Mouse (Mus musculus): ENCODE measurements at regions not wholly inside any gene's neighbourhood (a gene's known extent, or its start where the extent isn't known, plus 50 kb on each side); places are given as distances from the start of the nearest gene placed in this dataset.

- Histone ChIP-seq H3K36me3 (ENCODE audit: control insufficient read depth in 1 of 2, insufficient read depth in 2 of 2, low read length in 2 of 2) (no peaks in the 10 kb centered on the region), H3K9ac (ENCODE audit: control insufficient read depth, low read depth, low read length, poor library complexity, severe bottlenecking) (no peak overlapping the region), H3K9me3 (replicated peaks; ENCODE audit: insufficient read depth, low read length) (no peaks in the 10 kb centered on the region), H3K79me2 (ENCODE audit: control insufficient read depth, insufficient read depth, low read length, poor library complexity) (no peaks in the 10 kb centered on the region), H3K4me3 (ENCODE audit: control insufficient read depth in 1 of 2, insufficient read depth in 1 of 2, low read depth in 2 of 2, low read length in 2 of 2) (no peak overlapping the region), H3K27me3 (ENCODE audit: control insufficient read depth in 1 of 2, insufficient read depth in 2 of 2, low read length in 2 of 2) (no peaks in the 10 kb centered on the region), H3K4me1 (ENCODE audit: control insufficient read depth in 1 of 2, insufficient read depth in 2 of 2, low read length in 2 of 2) (no peaks in the 10 kb centered on the region), H3K27ac (ENCODE audit: control insufficient read depth, low read depth, low read length) (no peak overlapping the region)
- DNase-seq (ENCODE audit: low read depth, low spot score): no peak
- TF ChIP-seq SMC3 (IDR thresholded peaks at IDR 0.05; ENCODE audit: low read depth, low read length) (no peak), POLR2AphosphoS5 (IDR thresholded peaks at IDR 0.05; ENCODE audit: borderline replicate concordance, low read depth, low read length) (no peak), MAZ (IDR thresholded peaks at IDR 0.05; ENCODE audit: low read depth, low read length) (no peak), ELF1 (IDR thresholded peaks at IDR 0.05; ENCODE audit: low read depth, low read length) (no peak), USF2 (IDR thresholded peaks at IDR 0.05; ENCODE audit: borderline replicate concordance in 1 of 2, insufficient read depth in 1 of 2, low read depth in 1 of 2, low read length in 2 of 2) (no peak), EP300 (IDR thresholded peaks at IDR 0.05; ENCODE audit: low read depth in 1 of 2, low read length in 2 of 2) (no peak), JUND (IDR thresholded peaks at IDR 0.05; ENCODE audit: low read depth, low read length) (no peak), ZKSCAN1 (IDR thresholded peaks at IDR 0.05; ENCODE audit: low read depth, low read length) (no peak), GABPA (IDR thresholded peaks at IDR 0.05; ENCODE audit: low read depth, low read length) (no peak), KAT2A (conservative IDR thresholded peaks at IDR 0.05; ENCODE audit: low read depth, low read length) (no peak)
These were observed 64.3 kb upstream of the Map4k3 start for GRCm38 (mm10) chr17:80792605-80793004.

- no peak overlapping the region for H3K4me3 ChIP-seq (ENCODE audit: control insufficient read depth in 1 of 2, insufficient read depth in 1 of 2, low read depth in 2 of 2, low read length in 2 of 2)
- H3K4me1 ChIP-seq (ENCODE audit: control insufficient read depth in 1 of 2, insufficient read depth in 2 of 2, low read length in 2 of 2): no peaks in the 10 kb centered on the region
- no peaks in the 10 kb centered on the region for H3K36me3 ChIP-seq (ENCODE audit: control insufficient read depth in 1 of 2, insufficient read depth in 2 of 2, low read length in 2 of 2)
- no peaks in the 10 kb centered on the region for H3K9me3 ChIP-seq (replicated peaks; ENCODE audit: insufficient read depth, low read length)
- H3K9ac ChIP-seq (ENCODE audit: control insufficient read depth, low read depth, low read length, poor library complexity, severe bottlenecking): no peak overlapping the region
- TF ChIP-seq NRF1 (IDR thresholded peaks at IDR 0.05; ENCODE audit: insufficient read depth, low read depth, low read length, poor library complexity, severe bottlenecking) (no peak), HCFC1 (IDR thresholded peaks at IDR 0.05; ENCODE audit: low read depth, low read length) (no peak), SMC3 (IDR thresholded peaks at IDR 0.05; ENCODE audit: low read depth, low read length) (no peak), TAL1 (IDR thresholded peaks at IDR 0.05; ENCODE audit: low read length) (no peak), ZNF384 (IDR thresholded peaks at IDR 0.05; ENCODE audit: low read depth, low read length) (no peak), RAD21 (IDR thresholded peaks at IDR 0.05; ENCODE audit: low read depth, low read length) (no peak)
- no peak for DNase-seq (ENCODE audit: low read depth, low spot score)
- no peaks in the 10 kb centered on the region for H3K79me2 ChIP-seq (ENCODE audit: control insufficient read depth, insufficient read depth, low read length, poor library complexity)
- no peaks in the 10 kb centered on the region for H3K27me3 ChIP-seq (ENCODE audit: control insufficient read depth in 1 of 2, insufficient read depth in 2 of 2, low read length in 2 of 2)
- no peak overlapping the region for H3K27ac ChIP-seq (ENCODE audit: control insufficient read depth, low read depth, low read length)
These were observed 61.4 kb upstream of the Map4k3 start for GRCm38 (mm10) chr17:80789706-80790105.

Data from MEL (cell line).